Mouse (Mus musculus): ENCODE data around the gene Agtpbp1.

DNA sequence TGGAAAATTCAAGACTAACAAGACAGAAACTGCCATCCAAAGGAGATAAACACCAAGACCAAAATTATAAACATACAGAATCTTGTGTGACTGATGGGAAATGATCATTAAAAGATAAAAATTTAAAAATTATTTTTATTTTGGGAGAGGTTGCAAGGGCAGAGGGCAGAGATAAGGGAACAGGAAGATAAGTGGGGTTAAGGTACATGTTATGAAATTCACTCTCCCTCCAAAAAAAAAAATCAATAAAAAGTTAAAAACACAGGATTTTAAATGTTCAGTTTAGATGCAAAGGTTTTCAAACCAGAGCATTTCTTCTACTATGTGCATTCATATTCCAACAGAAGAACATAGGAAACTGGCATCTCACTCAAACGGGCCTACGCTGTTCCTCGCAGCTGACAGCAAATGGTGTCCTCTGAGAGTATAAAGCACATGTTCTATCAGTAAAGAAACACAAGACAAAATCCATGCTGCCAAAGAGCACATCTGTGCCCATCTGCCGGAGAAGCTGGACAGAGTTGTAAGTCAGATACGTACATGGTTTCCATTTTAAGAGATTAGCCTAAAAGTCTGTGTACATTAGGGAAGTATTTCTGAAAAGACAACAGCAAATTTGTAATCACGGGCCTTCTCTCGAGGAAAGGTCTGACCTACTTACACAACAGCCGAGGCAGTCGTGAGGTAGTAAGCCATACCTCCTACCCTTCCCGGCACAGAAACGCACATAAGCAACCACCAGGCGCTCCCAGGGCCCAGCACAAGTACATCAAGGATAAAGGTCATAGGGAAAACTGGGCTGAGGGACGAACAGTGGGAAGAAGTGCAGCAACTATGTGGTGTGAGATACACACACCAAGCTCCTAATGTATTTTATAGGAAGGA lies 104.2 kb downstream of the Agtpbp1 start:
- TF ChIP-seq CTCF (IDR thresholded peaks at IDR 0.05; ENCODE audit: borderline replicate concordance, extremely low read depth, insufficient read depth, insufficient read length) (no peak), POLR2A (IDR thresholded peaks at IDR 0.05; ENCODE audit: borderline replicate concordance, extremely low read depth, insufficient read depth, insufficient read length, poor library complexity, severe bottlenecking) (no peak)

Data from brain, embryonic 14.5 days (tissue).